Mouse (Mus musculus) layer of hippocampus, postnatal 25 days (tissue): Measurements from ENCODE around the gene Ezh2. TPM values are rescaled to one million over a fixed set of nuclear protein-coding genes. Genes with fewer than 3 reads are reported as not detected.

Experiments used
- DNase-seq, 2 experiments: peaks; one replicate each; pipeline ENCODE4 v3.0.0; 2022; ENCODE audit warnings: mixed read lengths in 2 of 2, low spot score in 1 of 2; ENCODE audit errors: extremely low spot score in 1 of 2
- total RNA-seq, 2 experiments: library from RNA; stranded (reverse); gene quantifications; 2 replicates each; pipeline ENCODE4 v1.2.3; 2021

Gene Ezh2
- total RNA-seq, 2 experiments from 2014 or later = 16.5 to 17.1 TPM

DNA sequence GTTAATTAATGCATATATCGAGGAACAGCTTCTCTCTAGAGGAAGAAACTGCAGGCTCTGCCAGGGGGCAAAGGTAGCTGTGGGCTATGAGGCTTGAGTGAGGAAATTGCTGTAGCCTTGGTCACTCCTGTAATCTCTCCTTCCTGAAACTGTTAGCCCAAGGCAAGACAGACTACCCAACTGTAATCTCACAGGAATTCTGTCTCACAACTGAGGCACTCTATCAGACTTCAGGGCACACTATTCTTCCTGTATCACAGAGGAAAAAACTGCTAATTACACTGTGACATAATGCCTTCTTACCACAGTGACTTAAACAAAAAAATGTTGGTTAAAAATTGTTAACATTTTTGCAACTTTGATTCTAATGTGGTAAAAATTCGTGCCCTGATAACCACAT, 35.9 kb downstream of the Ezh2 start:
- DNase-seq = no peak

DNA sequence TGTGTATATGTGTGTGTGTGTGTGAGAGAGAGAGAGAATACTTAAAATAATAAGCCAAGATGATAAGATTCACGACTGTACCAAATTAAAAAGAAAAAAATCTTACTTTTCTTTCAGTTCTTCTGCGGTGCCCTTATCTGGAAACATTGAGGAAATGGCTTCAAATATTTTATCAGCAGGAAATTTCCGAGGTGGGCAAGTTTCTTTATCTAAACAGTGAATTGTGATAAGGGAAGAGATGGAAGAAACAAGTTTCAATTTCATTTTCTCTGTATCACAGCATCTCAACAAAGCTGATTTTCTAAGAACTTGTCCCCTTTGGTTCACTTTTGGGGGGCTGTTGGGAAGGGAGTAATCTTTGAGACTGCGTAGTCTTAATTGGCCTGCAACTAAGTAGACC, 42.9 kb downstream of the Ezh2 start:
- DNase-seq = no peak

DNA sequence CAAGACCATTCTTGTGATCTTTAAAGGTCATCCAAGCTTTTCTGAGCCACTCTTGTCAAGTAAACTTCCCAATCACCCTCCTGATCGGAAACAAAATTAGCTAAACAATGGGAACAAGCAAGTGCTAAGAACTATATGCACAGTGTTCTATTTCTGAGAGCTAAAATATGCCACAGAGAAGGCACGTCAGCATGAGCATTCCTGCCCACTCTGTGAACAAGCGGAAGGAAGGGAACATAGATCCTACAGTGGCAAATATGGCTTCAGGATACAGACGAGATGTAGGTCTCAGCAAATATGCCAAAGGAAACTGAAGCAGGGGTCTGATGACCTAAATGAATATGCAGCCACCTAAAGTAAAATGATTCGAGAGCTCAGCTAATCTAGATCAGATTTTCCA, 59.8 kb downstream of the Ezh2 start:
- DNase-seq = no peak

- no peak for DNase-seq
These were observed 62.6 kb downstream of the Ezh2 start for GRCm38 (mm10) chr6:47532547-47532946.

- no peak for DNase-seq
These were observed 67.5 kb downstream of the Ezh2 start for GRCm38 (mm10) chr6:47527655-47528054.

GRCm38 (mm10) chr6:47527129-47527528, 68.0 kb downstream of the Ezh2 start:
- no peak for DNase-seq

GRCm38 (mm10) chr6:47526446-47526845, 68.7 kb downstream of the Ezh2 start:
- no peak for DNase-seq

GRCm38 (mm10) chr6:47525041-47525440, 70.1 kb downstream of the Ezh2 start:
- no peak for DNase-seq

DNA sequence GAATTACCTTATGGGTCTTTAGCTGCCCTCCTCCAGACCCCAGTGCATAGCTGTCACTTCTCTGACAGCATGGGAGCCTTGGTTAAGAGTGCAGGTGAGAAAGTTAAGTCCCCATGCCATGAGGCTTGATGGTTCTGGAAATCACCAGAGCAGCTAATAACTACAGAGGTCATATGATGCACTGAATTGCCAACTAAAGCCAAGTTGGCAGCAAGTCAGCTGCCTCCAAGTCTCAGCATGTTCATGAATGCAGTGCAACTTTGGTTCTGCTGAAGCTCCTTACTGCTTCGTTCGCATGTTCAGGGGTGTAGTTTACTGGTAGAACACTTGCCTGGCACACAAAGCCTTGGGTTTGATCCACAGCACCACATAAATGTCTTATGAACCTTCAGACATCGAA, 72.7 kb downstream of the Ezh2 start:
- no peak for DNase-seq

DNA sequence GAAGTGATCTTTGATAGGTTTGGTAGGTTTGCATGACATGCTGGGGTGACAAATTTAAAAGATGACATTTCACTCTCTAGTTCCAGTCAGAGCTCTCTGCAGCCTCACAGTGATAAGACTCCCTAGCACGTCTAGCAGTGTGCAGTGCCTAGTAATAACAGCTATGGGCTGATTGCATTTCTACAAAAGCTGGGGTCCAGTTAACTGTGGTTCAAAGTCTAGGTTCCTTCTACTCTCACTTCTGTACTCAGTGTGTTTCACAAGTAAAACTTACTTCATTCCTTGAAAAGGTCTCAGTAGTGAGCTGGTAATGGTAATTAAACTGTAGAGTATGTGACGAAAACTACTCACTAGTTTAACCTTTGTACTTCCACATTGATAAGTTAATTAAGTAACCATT, 75.1 kb downstream of the Ezh2 start:
- no peak for DNase-seq

- DNase-seq = no peak
These were observed 100.6 kb downstream of the Ezh2 start for GRCm38 (mm10) chr6:47494562-47494961.

- DNase-seq = no peak
These were observed 113.1 kb downstream of the Ezh2 start for GRCm38 (mm10) chr6:47482027-47482426.

Other genes starting within 250 kb of the Ezh2 start
- gene Cul1, start 141.9 kb downstream of the Ezh2 start, total RNA-seq = 100 to 1,000 TPM in 1 of 2 experiments, 10 to 100 TPM in 1; 97.7 to 112 TPM
- 10 to 100 TPM; 53.5 to 67.5 TPM for gene Pdia4, start 218.1 kb upstream of the Ezh2 start, total RNA-seq
- gene Zfp786, start 235.5 kb upstream of the Ezh2 start, total RNA-seq = 1 to 10 TPM; 3.8 to 4.9 TPM
- gene Zfp398, start 240.3 kb upstream of the Ezh2 start, total RNA-seq = 10 to 100 TPM; 18.5 to 23.5 TPM